15 mouse cellular contexts compared by ENCODE assay signal in genomic region chr1:131482242-131482641, GRCm38 (mm10). TPM values are rescaled to one million over a fixed set of nuclear protein-coding genes. Genes with fewer than 3 reads are reported as not detected.
A peak's percentile ranks its signal among the peaks of the same experiment; 100 is the strongest.
DNase-seq lines count a peak whose midpoint lies in the region; ATAC-seq lines count a peak whose summit lies in the region.
"Had no signal": no experiment of that assay in that cellular context is flagged by ENCODE, and none has a peak within 500 bp of the region (broad histone marks: within the 10 kb centered on the region; RNA-seq: fewer than 3 reads in every experiment).

No protein-coding gene starts in this region.

- no peak overlapping the region for H3K9ac ChIP-seq in midbrain, embryonic 14.5 days (replicated peaks; ENCODE audit: low read length)
- H3K9ac ChIP-seq: lung, embryonic 15.5 days; neural tube, embryonic 15.5 days had no signal

- no peak overlapping the region for H3K4me2 ChIP-seq in midbrain, embryonic 14.5 days (ENCODE audit: low read length)
- H3K4me2 ChIP-seq: liver, embryonic 11.5 days; lung, embryonic 15.5 days; neural tube, embryonic 15.5 days had no signal

- H3K27ac ChIP-seq in heart, embryonic 10.5 days, result no peak overlapping the region
- H3K27ac ChIP-seq in midbrain, embryonic 14.5 days (replicated peaks; ENCODE audit: low read depth, low read length), result no peak overlapping the region
- H3K27ac ChIP-seq: hindbrain, postnatal 0 days; lung, embryonic 15.5 days; neural tube, embryonic 15.5 days had no signal

- peaks cover 8% of the 10 kb centered on the region for H3K36me3 ChIP-seq in heart, embryonic 10.5 days
- 0 out of 2 replicates have a peak, but pooled peaks cover 2% of the 10 kb centered on the region for H3K36me3 ChIP-seq in midbrain, embryonic 14.5 days (ENCODE audit: control insufficient read depth, insufficient read depth, low read length)
- H3K36me3 ChIP-seq: neural tube, embryonic 15.5 days had no signal

- no peak overlapping the region for H3K4me3 ChIP-seq in heart, embryonic 10.5 days
- no peak overlapping the region for H3K4me3 ChIP-seq in midbrain, embryonic 14.5 days (replicated peaks; ENCODE audit: low read depth, low read length)
- H3K4me3 ChIP-seq: erythroblast, embryonic 14.5 days; lung, embryonic 15.5 days; neural tube, embryonic 15.5 days had no signal

- DNase-seq in cerebellum, postnatal 4 days (ENCODE audit: low spot score in 2 of 2), result no peak
- peak; percentile 92 for DNase-seq in heart, adult 11 months
- DNase-seq in heart, embryonic 10.5 days (ENCODE audit: low spot score), result no peak
- peak; percentile 44 for DNase-seq in kidney, postnatal 14 days
- no peak for DNase-seq in kidney, postnatal 4 days
- DNase-seq in cerebellum, adult 9-11 months, result peak; percentile 44
- DNase-seq in midbrain, embryonic 14.5 days, result no peak
- DNase-seq: adrenal gland, postnatal 10 days; thymus, postnatal 4 days had no signal

- 0 out of 2 replicates have a peak, but pooled peaks cover 2% of the 10 kb centered on the region for H3K9me3 ChIP-seq in heart, embryonic 10.5 days
- H3K9me3 ChIP-seq in midbrain, embryonic 14.5 days (ENCODE audit: control insufficient read depth, low read length), result 0 out of 2 replicates have a peak, but pooled peaks cover 3% of the 10 kb centered on the region
- H3K9me3 ChIP-seq: lung, embryonic 15.5 days; neural tube, embryonic 15.5 days had no signal

- no peaks in the 10 kb centered on the region for H3K27me3 ChIP-seq in heart, embryonic 10.5 days (ENCODE audit: insufficient read depth, poor library complexity, severe bottlenecking)
- no peaks in the 10 kb centered on the region for H3K27me3 ChIP-seq in midbrain, embryonic 14.5 days (ENCODE audit: control insufficient read depth, insufficient read depth, low read length)
- H3K27me3 ChIP-seq: lung, embryonic 15.5 days; neural tube, embryonic 15.5 days had no signal

- ATAC-seq in cerebellum, adult (ENCODE audit: insufficient number of reproducible peaks, low FRiP score, low TSS enrichment), result peak; percentile 76; the same call in 1 of the 2 replicates
- ATAC-seq in midbrain, embryonic 14.5 days (ENCODE audit: low FRiP score, low TSS enrichment), result no peak
- ATAC-seq: hindbrain, postnatal 0 days had no signal

- peaks cover 24% of the 10 kb centered on the region for H3K4me1 ChIP-seq in heart, embryonic 10.5 days
- no peaks in the 10 kb centered on the region for H3K4me1 ChIP-seq in midbrain, embryonic 14.5 days (ENCODE audit: control insufficient read depth, insufficient read depth, low read length)

- 87% methylated on average over 3 of the region's 3 CpGs for WGBS in heart, embryonic 10.5 days
- WGBS in midbrain, embryonic 14.5 days, result 95% methylated on average over 3 of the region's 3 CpGs

RNA-seq across cellular contexts. Expression of gene Srgap2, which starts 44.9 kb away (rescaled TPM):
- polyA plus RNA-seq in heart, embryonic 10.5 days (2016; fragmentation: Nextera tagmentation; extraction: Ambion mirVana), result 18.7 and 19.4 TPM in 2 replicates
- 28.6 and 30.8 TPM in 2 replicates for polyA plus RNA-seq in midbrain, embryonic 14.5 days (2014; fragmentation: Nextera tagmentation; extraction: Ambion mirVana)

RNA-seq across cellular contexts. Expression of gene Fam72a, which starts 45.5 kb away (rescaled TPM):
- polyA plus RNA-seq in heart, embryonic 10.5 days (2016; fragmentation: Nextera tagmentation; extraction: Ambion mirVana), result 3.9 and 4.5 TPM in 2 replicates
- polyA plus RNA-seq in midbrain, embryonic 14.5 days (2014; fragmentation: Nextera tagmentation; extraction: Ambion mirVana), result 1.4 and 1.8 TPM in 2 replicates

Comparison
In these comparisons a context has a peak if more than half of its experiments do, and no peak if none do; other contexts are left out.
1. DNase-seq: peak in heart, adult 11 months (single experiment), kidney, postnatal 14 days (single experiment) and cerebellum, adult 9-11 months (single experiment); none in cerebellum, postnatal 4 days (0 of 2), heart, embryonic 10.5 days (single experiment), kidney, postnatal 4 days (0 of 2) and midbrain, embryonic 14.5 days (single experiment).